Mouse (Mus musculus): ENCODE measurements around the gene Insyn1. TPM values are rescaled to one million over a fixed set of nuclear protein-coding genes. Genes with fewer than 3 reads are reported as not detected.

Gene Insyn1
- polyA plus RNA-seq, 1 experiment = 147 TPM

- no peak overlapping the region for H3K4me3 ChIP-seq (replicated peaks; ENCODE audit: insufficient read depth, low read depth, low read length)
- no peak overlapping the region for H3K27ac ChIP-seq (ENCODE audit: insufficient read depth, low read length)
- no peak for DNase-seq
- TF ChIP-seq CTCF (IDR thresholded peaks at IDR 0.05; ENCODE audit: borderline replicate concordance, insufficient read depth, low read depth, low read length) (no peak), POLR2A (IDR thresholded peaks at IDR 0.05; ENCODE audit: borderline replicate concordance, insufficient read depth, low read length) (no peak)
- 62% methylated on average over 5 of the region's 5 CpGs for WGBS
- peaks cover 23% of the 10 kb centered on the region for H3K4me1 ChIP-seq (ENCODE audit: control insufficient read depth, insufficient read depth, low read length)
- H3K27me3 ChIP-seq (ENCODE audit: control insufficient read depth, insufficient read depth, low read length) = no peaks in the 10 kb centered on the region
These were observed 25.3 kb downstream of the Insyn1 start for GRCm38 (mm10) chr9:58513749-58514148.

GRCm38 (mm10) chr9:58516480-58516879, 28.1 kb downstream of the Insyn1 start:
- WGBS = 16% methylated on average over 3 of the region's 3 CpGs
- Histone ChIP-seq H3K4me3 (replicated peaks; ENCODE audit: insufficient read depth, low read depth, low read length) (no peak overlapping the region), H3K4me1 (ENCODE audit: control insufficient read depth, insufficient read depth, low read length) (peaks cover 38% of the 10 kb centered on the region), H3K27me3 (ENCODE audit: control insufficient read depth, insufficient read depth, low read length) (no peaks in the 10 kb centered on the region), H3K27ac (ENCODE audit: insufficient read depth, low read length) (peak overlapping the region; percentile 67)
- peak; percentile 75 to 85 for DNase-seq
- TF ChIP-seq CTCF (IDR thresholded peaks at IDR 0.05; ENCODE audit: borderline replicate concordance, insufficient read depth, low read depth, low read length) = no peak
- no peak for TF ChIP-seq POLR2A (IDR thresholded peaks at IDR 0.05; ENCODE audit: borderline replicate concordance, insufficient read depth, low read length)

GRCm38 (mm10) chr9:58517866-58518750, 29.7 kb downstream of the Insyn1 start:
- Histone ChIP-seq H3K27me3 (ENCODE audit: control insufficient read depth, insufficient read depth, low read length) (no peaks in the 10 kb centered on the region), H3K4me1 (ENCODE audit: control insufficient read depth, insufficient read depth, low read length) (peaks cover 43% of the 10 kb centered on the region), H3K27ac (ENCODE audit: insufficient read depth, low read length) (no peak overlapping the region), H3K4me3 (replicated peaks; ENCODE audit: insufficient read depth, low read depth, low read length) (no peak overlapping the region)
- WGBS = 73% methylated on average over 9 of the region's 9 CpGs
- no peak for DNase-seq
- no peak for TF ChIP-seq POLR2A (IDR thresholded peaks at IDR 0.05; ENCODE audit: borderline replicate concordance, insufficient read depth, low read length)
- no peak for TF ChIP-seq CTCF (IDR thresholded peaks at IDR 0.05; ENCODE audit: borderline replicate concordance, insufficient read depth, low read depth, low read length)

- H3K27me3 ChIP-seq (ENCODE audit: control insufficient read depth, insufficient read depth, low read length) = no peaks in the 10 kb centered on the region
- 7% methylated on average over 3 of the region's 3 CpGs for WGBS
- H3K27ac ChIP-seq (ENCODE audit: insufficient read depth, low read length) = peak overlapping the region; percentile 72; the same call in 1 of the 2 replicates
- TF ChIP-seq POLR2A (IDR thresholded peaks at IDR 0.05; ENCODE audit: borderline replicate concordance, insufficient read depth, low read length) = no peak
- no peak overlapping the region for H3K4me3 ChIP-seq (replicated peaks; ENCODE audit: insufficient read depth, low read depth, low read length)
- H3K4me1 ChIP-seq (ENCODE audit: control insufficient read depth, insufficient read depth, low read length) = peaks cover 51% of the 10 kb centered on the region
- peak; percentile 50 to 75 for DNase-seq
These were observed 31.6 kb downstream of the Insyn1 start for GRCm38 (mm10) chr9:58519953-58520352.

GRCm38 (mm10) chr9:58520816-58521581, 32.6 kb downstream of the Insyn1 start:
- H3K4me3 ChIP-seq (replicated peaks; ENCODE audit: insufficient read depth, low read depth, low read length) = no peak overlapping the region
- DNase-seq = peak; percentile 70 to 89
- peak overlapping the region; percentile 72 for H3K27ac ChIP-seq (ENCODE audit: insufficient read depth, low read length)
- TF ChIP-seq POLR2A (IDR thresholded peaks at IDR 0.05; ENCODE audit: borderline replicate concordance, insufficient read depth, low read length) (no peak), CTCF (IDR thresholded peaks at IDR 0.05; ENCODE audit: borderline replicate concordance, insufficient read depth, low read depth, low read length) (no peak)
- WGBS = 14% methylated on average over 5 of the region's 5 CpGs
- no peaks in the 10 kb centered on the region for H3K27me3 ChIP-seq (ENCODE audit: control insufficient read depth, insufficient read depth, low read length)
- peaks cover 51% of the 10 kb centered on the region for H3K4me1 ChIP-seq (ENCODE audit: control insufficient read depth, insufficient read depth, low read length)

GRCm38 (mm10) chr9:58521883-58522423, 33.5 kb downstream of the Insyn1 start:
- H3K4me3 ChIP-seq (replicated peaks; ENCODE audit: insufficient read depth, low read depth, low read length) = no peak overlapping the region
- 65% methylated on average over 4 of the region's 4 CpGs for WGBS
- peak overlapping the region; percentile 72; the same call in 1 of the 2 replicates for H3K27ac ChIP-seq (ENCODE audit: insufficient read depth, low read length)
- no peak for DNase-seq
- H3K27me3 ChIP-seq (ENCODE audit: control insufficient read depth, insufficient read depth, low read length) = no peaks in the 10 kb centered on the region
- TF ChIP-seq POLR2A (IDR thresholded peaks at IDR 0.05; ENCODE audit: borderline replicate concordance, insufficient read depth, low read length) (no peak), CTCF (IDR thresholded peaks at IDR 0.05; ENCODE audit: borderline replicate concordance, insufficient read depth, low read depth, low read length) (no peak)
- H3K4me1 ChIP-seq (ENCODE audit: control insufficient read depth, insufficient read depth, low read length) = peaks cover 48% of the 10 kb centered on the region

- Histone ChIP-seq H3K27ac (ENCODE audit: insufficient read depth, low read length) (no peak overlapping the region), H3K27me3 (ENCODE audit: control insufficient read depth, insufficient read depth, low read length) (no peaks in the 10 kb centered on the region), H3K4me1 (ENCODE audit: control insufficient read depth, insufficient read depth, low read length) (peaks cover 40% of the 10 kb centered on the region), H3K4me3 (replicated peaks; ENCODE audit: insufficient read depth, low read depth, low read length) (no peak overlapping the region)
- 56% methylated on average over 4 of the region's 4 CpGs for WGBS
- TF ChIP-seq CTCF (IDR thresholded peaks at IDR 0.05; ENCODE audit: borderline replicate concordance, insufficient read depth, low read depth, low read length) (no peak), POLR2A (IDR thresholded peaks at IDR 0.05; ENCODE audit: borderline replicate concordance, insufficient read depth, low read length) (no peak)
- peak in 1 of 2 experiments; percentile 70 for DNase-seq
These were observed 36.7 kb downstream of the Insyn1 start for GRCm38 (mm10) chr9:58525108-58525507.
